ENCODE assay signal across 8 mouse cellular contexts in the genomic region with DNA sequence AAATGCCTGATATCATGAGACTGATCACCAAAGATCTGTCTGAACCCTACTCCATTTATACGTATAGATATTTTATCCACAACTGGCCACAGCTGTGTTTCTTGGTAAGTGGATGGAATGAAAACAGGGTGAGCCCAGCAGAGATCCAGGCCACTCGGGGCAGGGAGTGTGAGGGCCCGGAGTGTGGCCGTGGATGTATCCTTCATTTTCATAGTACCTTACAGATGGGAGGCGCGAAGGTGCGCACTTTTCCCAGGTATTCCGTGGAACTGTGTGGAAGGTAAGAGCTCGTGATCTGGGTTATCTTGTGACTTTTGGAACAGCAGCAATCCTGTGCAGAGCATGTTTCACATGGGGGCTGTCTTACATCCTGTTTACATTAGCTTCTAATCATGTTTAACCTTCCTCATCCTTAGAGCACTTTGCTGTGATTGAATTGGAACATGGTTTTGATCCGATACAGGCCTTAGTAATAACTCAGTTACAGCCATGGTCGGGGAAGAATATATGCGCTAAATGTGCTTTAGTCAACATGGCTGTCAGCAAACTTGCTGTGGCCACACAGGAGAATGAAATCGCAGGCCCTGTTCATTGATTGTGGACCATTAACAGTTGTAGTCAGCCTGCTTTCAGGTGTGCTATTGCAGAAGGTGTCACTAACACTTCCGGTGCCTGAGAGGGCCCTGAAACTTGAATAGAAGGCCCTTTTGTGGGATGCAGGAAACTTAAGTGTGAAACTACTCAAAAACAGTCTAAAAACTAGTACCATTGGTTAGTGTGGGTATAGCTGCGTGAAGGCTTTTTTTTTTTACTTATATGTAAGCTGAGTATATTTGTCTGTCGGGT. TPM values are rescaled to one million over a fixed set of nuclear protein-coding genes. Genes with fewer than 3 reads are reported as not detected.
DNase-seq lines count a peak whose midpoint lies in the region; ATAC-seq and TF ChIP-seq lines count a peak whose summit lies in the region.

No protein-coding gene starts in this region.

- H3K27ac ChIP-seq in heart, embryonic 10.5 days: peak overlapping the region; percentile 96; the same call in 1 of the 2 replicates
- H3K27ac ChIP-seq in intestine, postnatal 0 days (ENCODE audit: low read depth, low read length): peak overlapping the region; percentile 91
- H3K27ac ChIP-seq in midbrain, embryonic 14.5 days (replicated peaks; ENCODE audit: low read depth, low read length): peak overlapping the region; percentile 86

- H3K9ac ChIP-seq in intestine, postnatal 0 days (ENCODE audit: low read depth, low read length): peak overlapping the region; percentile 95
- H3K9ac ChIP-seq in midbrain, embryonic 14.5 days (replicated peaks; ENCODE audit: low read length): peak overlapping the region; percentile 96

- WGBS in heart, embryonic 10.5 days: 52% methylated on average over 16 of the region's 16 CpGs
- WGBS in intestine, postnatal 0 days: 14% methylated on average over 16 of the region's 16 CpGs
- WGBS in midbrain, embryonic 14.5 days: 44% methylated on average over 16 of the region's 16 CpGs

- peaks cover 3% of the 10 kb centered on the region; the same call in 1 of the 2 replicates for H3K36me3 ChIP-seq in heart, embryonic 10.5 days
- peaks cover 34% of the 10 kb centered on the region for H3K36me3 ChIP-seq in E14TG2a.4 (ENCODE audit: insufficient read depth, low read length)
- H3K36me3 ChIP-seq in intestine, postnatal 0 days (ENCODE audit: control insufficient read depth, insufficient read depth): peaks cover 3% of the 10 kb centered on the region; the same call in 1 of the 2 replicates
- 0 out of 2 replicates have a peak, but pooled peaks cover 6% of the 10 kb centered on the region for H3K36me3 ChIP-seq in midbrain, embryonic 14.5 days (ENCODE audit: control insufficient read depth, insufficient read depth, low read length)

- no peaks in the 10 kb centered on the region for H3K9me3 ChIP-seq in heart, embryonic 10.5 days
- H3K9me3 ChIP-seq in E14TG2a.4 (ENCODE audit: low read length): no peaks in the 10 kb centered on the region
- H3K9me3 ChIP-seq in intestine, postnatal 0 days (ENCODE audit: control insufficient read depth): no peaks in the 10 kb centered on the region
- no peaks in the 10 kb centered on the region for H3K9me3 ChIP-seq in midbrain, embryonic 14.5 days (ENCODE audit: control insufficient read depth, low read length)

- ATAC-seq in erythroblast, adult 5-6 weeks (replicated peaks; ENCODE audit: low FRiP score, poor library complexity, severe bottlenecking): 0 out of 2 replicates have a peak, but pooled peaks have one; percentile 11
- no peak for ATAC-seq in intestine, postnatal 0 days
- no peak for ATAC-seq in midbrain, embryonic 14.5 days (ENCODE audit: low FRiP score, low TSS enrichment)
- ATAC-seq in granulocyte monocyte progenitor cell, adult 5-6 weeks (replicated peaks; ENCODE audit: poor library complexity, severe bottlenecking): no peak

- H3K4me2 ChIP-seq in intestine, postnatal 0 days (replicated peaks; ENCODE audit: low read depth): peak overlapping the region; percentile 87
- peak overlapping the region; percentile 82 for H3K4me2 ChIP-seq in midbrain, embryonic 14.5 days (ENCODE audit: low read length)

- H3K4me3 ChIP-seq in heart, embryonic 10.5 days: peak overlapping the region; percentile 98
- H3K4me3 ChIP-seq in E14TG2a.4 (replicated peaks; ENCODE audit: low read length): peak overlapping the region; percentile 93
- H3K4me3 ChIP-seq in intestine, postnatal 0 days (ENCODE audit: low read depth, low read length): peak overlapping the region; percentile 97
- peak overlapping the region; percentile 98 for H3K4me3 ChIP-seq in midbrain, embryonic 14.5 days (replicated peaks; ENCODE audit: low read depth, low read length)

- H3K27me3 ChIP-seq in heart, embryonic 10.5 days (ENCODE audit: insufficient read depth, poor library complexity, severe bottlenecking): no peaks in the 10 kb centered on the region
- no peaks in the 10 kb centered on the region for H3K27me3 ChIP-seq in E14TG2a.4 (ENCODE audit: insufficient read depth, low read length)
- H3K27me3 ChIP-seq in intestine, postnatal 0 days (replicated peaks; ENCODE audit: control insufficient read depth, insufficient read depth, low read length): no peaks in the 10 kb centered on the region
- H3K27me3 ChIP-seq in midbrain, embryonic 14.5 days (ENCODE audit: control insufficient read depth, insufficient read depth, low read length): no peaks in the 10 kb centered on the region

- H3K4me1 ChIP-seq in heart, embryonic 10.5 days: peaks cover 23% of the 10 kb centered on the region
- H3K4me1 ChIP-seq in E14TG2a.4 (replicated peaks; ENCODE audit: low read depth, low read length): peaks cover 31% of the 10 kb centered on the region
- no peaks in the 10 kb centered on the region for H3K4me1 ChIP-seq in intestine, postnatal 0 days (replicated peaks; ENCODE audit: control insufficient read depth, insufficient read depth, low read length)
- peaks cover 24% of the 10 kb centered on the region for H3K4me1 ChIP-seq in midbrain, embryonic 14.5 days (ENCODE audit: control insufficient read depth, insufficient read depth, low read length)

- intact Hi-C loops in heart, postnatal 36 days (cut with DNase I): loop anchor here (5.0 kb wide), 2 partner anchors 106 to 726 kb away; a partner anchor contains a TSS

- no peak for DNase-seq in heart, embryonic 10.5 days (ENCODE audit: low spot score)
- no peak for DNase-seq in heart, postnatal 36 days
- DNase-seq in midbrain, embryonic 14.5 days: no peak
- no peak for DNase-seq in cerebellum, adult 9-10 months

- no peak for TF ChIP-seq CTCF in E14TG2a.4 (conservative IDR thresholded peaks at IDR 0.05; ENCODE audit: low read length)
- TF ChIP-seq CTCF in intestine, postnatal 0 days (IDR thresholded peaks at IDR 0.05; ENCODE audit: low read depth): no peak

RNA-seq across cellular contexts. Expression of a gene that starts 1.5 kb away (rescaled TPM):
- 8.2 and 12.2 TPM in 2 replicates for polyA plus RNA-seq in heart, embryonic 10.5 days (2016; fragmentation: Nextera tagmentation; extraction: Ambion mirVana)
- total RNA-seq in heart, postnatal 36 days (2021): 10 to 100 TPM; 25.6 to 26.6 TPM
- total RNA-seq in erythroblast, adult 5-6 weeks (2015; ENCODE audit: low replicate concordance): 6.9 and 15.6 TPM in 2 replicates
- total RNA-seq in erythroblast, adult 5-6 weeks (2017; ENCODE audit: low replicate concordance): 8.4 and 13.1 TPM in 2 replicates
- 10.9 and 11.4 TPM in 2 replicates for polyA plus RNA-seq in intestine, postnatal 0 days (2015; fragmentation: Nextera tagmentation; extraction: Ambion mirVana)
- polyA plus RNA-seq in midbrain, embryonic 14.5 days (2014; fragmentation: Nextera tagmentation; extraction: Ambion mirVana): 20.8 and 22.4 TPM in 2 replicates
- total RNA-seq in granulocyte monocyte progenitor cell, adult 5-6 weeks (2014; fragmentation: Nextera tagmentation): 16.8 and 20.4 TPM in 2 replicates
- 33.7 and 41.3 TPM in 2 replicates for total RNA-seq in granulocyte monocyte progenitor cell, adult 5-6 weeks (2017)
